Mouse (Mus musculus) lung, postnatal 0 days (tissue): Measurements from ENCODE around the gene Anpep. TPM values are rescaled to one million over a fixed set of nuclear protein-coding genes. Genes with fewer than 3 reads are reported as not detected.
A peak's percentile ranks its signal among the peaks of the same experiment; 100 is the strongest.

Source experiments
- ATAC-seq: fragments of 200-750 bp; cut with Nextera tagmentation; 2 replicates; pipeline ENCODE4 v1.8.0; 2017; ENCODE audit warnings: moderate library complexity
- DNase-seq: peaks from one replicate; pipeline ENCODE4 v3.0.0-alpha.2; 2016; ENCODE audit warnings: low spot score
- H3K27ac ChIP-seq: fragments of 300-500 bp; sonication (generic); 2 replicates; pipeline ENCODE4 v1.5.1; 2014; ENCODE audit warnings: antibody characterized with exemption, mild to moderate bottlenecking, low read length, mixed read lengths
- H3K27me3 ChIP-seq: fragments of 300-500 bp; sonication (generic); replicated peaks from 2 replicates; pipeline ENCODE4 v1.6.1; 2014; ENCODE audit warnings: low read length, mixed read lengths; ENCODE audit not compliant: insufficient read depth
- H3K36me3 ChIP-seq: fragments of 300-500 bp; sonication (generic); 2 replicates; pipeline ENCODE4 v1.6.1; 2014; ENCODE audit warnings: low read length, mixed read lengths; ENCODE audit not compliant: insufficient read depth
- H3K4me1 ChIP-seq: fragments of 300-500 bp; sonication (generic); 2 replicates; pipeline ENCODE4 v1.6.1; 2014; ENCODE audit warnings: antibody characterized with exemption, low read depth, low read length, mixed read lengths; ENCODE audit not compliant: insufficient read depth
- H3K4me2 ChIP-seq: fragments of 300-500 bp; sonication (generic); replicated peaks from 2 replicates; pipeline ENCODE4 v1.6.1; 2014; ENCODE audit warnings: low read depth, mild to moderate bottlenecking, low read length, moderate library complexity, mixed read lengths
- H3K4me3 ChIP-seq: fragments of 300-500 bp; sonication (generic); 2 replicates; pipeline ENCODE4 v1.5.1; 2014; ENCODE audit warnings: low read depth, low read length
- H3K9ac ChIP-seq: fragments of 300-500 bp; sonication (generic); replicated peaks from 2 replicates; pipeline ENCODE4 v1.6.1; 2014; ENCODE audit warnings: low read depth, mild to moderate bottlenecking
- H3K9me3 ChIP-seq: fragments of 300-500 bp; sonication (generic); 2 replicates; pipeline ENCODE4 v1.6.1; 2016; ENCODE audit warnings: low read length, mixed read lengths
- CTCF ChIP-seq: IDR thresholded peaks from 2 replicates; pipeline ENCODE4 v1.5.1; 2016; ENCODE audit warnings: antibody characterized with exemption, mild to moderate bottlenecking
- EP300 ChIP-seq: IDR thresholded peaks from 2 replicates; pipeline ENCODE4 v1.6.1; 2016; ENCODE audit warnings: antibody characterized with exemption, mild to moderate bottlenecking, control low read depth
- WGBS: fragments of 180-500 bp; shearing (Covaris S2); extraction: QIAGEN DNeasy Blood & Tissue Kit; methylation state at CpG from one replicate; pipeline ENCODE4 v1.1.7; 2014; 5-methylcytosine and 5-hydroxymethylcytosine counted together
- polyA plus RNA-seq: library from polyadenylated mRNA; unstranded; fragments of >200 nt; fragmentation: Nextera tagmentation; extraction: Ambion mirVana; gene quantifications from 2 replicates; pipeline ENCODE4 v1.2.1, GENCODE M21; 2015

Gene Anpep
- polyA plus RNA-seq, 1 experiment from 2014 or later, result 11.6 TPM

GRCm38 (mm10) chr7:79822092-79822695 lies 38.7 kb downstream of the Anpep start:
- Histone ChIP-seq H3K27me3 (no peaks in the 10 kb centered on the region), H3K4me3 (no peak overlapping the region), H3K9ac (no peak overlapping the region), H3K4me1 (no peaks in the 10 kb centered on the region), H3K36me3 (no peaks in the 10 kb centered on the region), H3K27ac (peak overlapping the region; percentile 43; the same call in 1 of the 2 replicates), H3K9me3 (no peaks in the 10 kb centered on the region), H3K4me2 (no peak overlapping the region)
- no peak for TF ChIP-seq EP300
- no peak for TF ChIP-seq CTCF
- DNase-seq, result peak; percentile 61
- WGBS, result 55% methylated on average over 12 of the region's 12 CpGs
- ATAC-seq, result peak; percentile 87

GRCm38 (mm10) chr7:79819996-79820395 lies 40.9 kb downstream of the Anpep start:
- H3K27ac ChIP-seq, result no peak overlapping the region
- H3K27me3 ChIP-seq, result no peaks in the 10 kb centered on the region
- H3K9ac ChIP-seq, result no peak overlapping the region
- TF ChIP-seq EP300 (no peak), CTCF (no peak)
- H3K4me3 ChIP-seq, result no peak overlapping the region
- no peak overlapping the region for H3K4me2 ChIP-seq
- 48% methylated on average over 11 of the region's 11 CpGs for WGBS
- H3K4me1 ChIP-seq, result no peaks in the 10 kb centered on the region
- ATAC-seq, result no peak
- H3K36me3 ChIP-seq, result no peaks in the 10 kb centered on the region
- no peaks in the 10 kb centered on the region for H3K9me3 ChIP-seq
- no peak for DNase-seq

GRCm38 (mm10) chr7:79819515-79819914 lies 41.3 kb downstream of the Anpep start:
- no peaks in the 10 kb centered on the region for H3K9me3 ChIP-seq
- ATAC-seq, result no peak
- no peak for DNase-seq
- no peaks in the 10 kb centered on the region for H3K36me3 ChIP-seq
- H3K27ac ChIP-seq, result no peak overlapping the region
- H3K4me1 ChIP-seq, result no peaks in the 10 kb centered on the region
- 18% methylated on average over 4 of the region's 4 CpGs for WGBS
- H3K4me3 ChIP-seq, result no peak overlapping the region
- no peak overlapping the region for H3K4me2 ChIP-seq
- TF ChIP-seq CTCF (no peak), EP300 (no peak)
- no peak overlapping the region for H3K9ac ChIP-seq
- no peaks in the 10 kb centered on the region for H3K27me3 ChIP-seq

GRCm38 (mm10) chr7:79818321-79818720 lies 42.5 kb downstream of the Anpep start:
- Histone ChIP-seq H3K4me2 (no peak overlapping the region), H3K4me1 (no peaks in the 10 kb centered on the region), H3K27me3 (no peaks in the 10 kb centered on the region), H3K27ac (no peak overlapping the region), H3K4me3 (no peak overlapping the region), H3K36me3 (no peaks in the 10 kb centered on the region), H3K9ac (no peak overlapping the region), H3K9me3 (no peaks in the 10 kb centered on the region)
- TF ChIP-seq CTCF (no peak), EP300 (no peak)
- ATAC-seq, result no peak
- no peak for DNase-seq
- WGBS, result 11% methylated on average over 6 of the region's 6 CpGs

- no peak overlapping the region for H3K4me2 ChIP-seq
- H3K27me3 ChIP-seq, result peaks cover 5% of the 10 kb centered on the region; the same call in 1 of the 2 replicates
- ATAC-seq (no peak), DNase-seq (no peak)
- TF ChIP-seq CTCF (no peak), EP300 (no peak)
- no peak overlapping the region for H3K9ac ChIP-seq
- no peaks in the 10 kb centered on the region for H3K9me3 ChIP-seq
- H3K36me3 ChIP-seq, result no peaks in the 10 kb centered on the region
- no peak overlapping the region for H3K4me3 ChIP-seq
- 41% methylated on average over 1 of the region's 1 CpGs for WGBS
- H3K27ac ChIP-seq, result no peak overlapping the region
- H3K4me1 ChIP-seq, result no peaks in the 10 kb centered on the region
Measured at GRCm38 (mm10) chr7:79813409-79813808, 47.5 kb downstream of the Anpep start.

GRCm38 (mm10) chr7:79810611-79811506 lies 50.0 kb downstream of the Anpep start, which contains the start of gene Mesp2:
Mesp2 (plus strand) TSS chr7:79810727.
- peak; percentile 80 for ATAC-seq
- Histone ChIP-seq H3K9me3 (no peaks in the 10 kb centered on the region), H3K27me3 (peaks cover 5% of the 10 kb centered on the region; the same call in 1 of the 2 replicates), H3K4me1 (no peaks in the 10 kb centered on the region), H3K4me3 (peak within 1 kb of the TSS; percentile 5; the same call in 1 of the 2 replicates), H3K36me3 (no peaks in the 10 kb centered on the region), H3K4me2 (peak within 1 kb of the TSS; percentile 36), H3K27ac (no peak within 1 kb of the TSS), H3K9ac (no peak within 1 kb of the TSS)
- 13% methylated on average over 62 of the region's 71 CpGs for WGBS
- DNase-seq, result peak; percentile 81
- no peak; the same call in 1 of the 2 replicates for TF ChIP-seq CTCF
